Mouse (Mus musculus) CH12.LX (cell line): ENCODE measurements at regions not wholly inside any gene's neighbourhood (a gene's known extent, or its start where the extent isn't known, plus 50 kb on each side); places are given as distances from the start of the nearest gene placed in this dataset.

Experiments
- E2F4 ChIP-seq: IDR thresholded peaks from 2 replicates; pipeline ENCODE4 v1.6.1; 2011; ENCODE audit warnings: low read depth, low read length, improper control_type of control experiment; ENCODE audit not compliant: insufficient replicate concordance
- HCFC1 ChIP-seq: IDR thresholded peaks from 2 replicates; pipeline ENCODE4 v1.6.1; 2012; ENCODE audit warnings: low read depth, mild to moderate bottlenecking, inconsistent platforms, low read length, improper control_type of control experiment
- NRF1 ChIP-seq: IDR thresholded peaks from 2 replicates; pipeline ENCODE4 v1.6.1; 2014; ENCODE audit warnings: low read depth, mild to moderate bottlenecking, inconsistent platforms, low read length, improper control_type of control experiment, moderate library complexity
- POLR2A ChIP-seq: IDR thresholded peaks from 2 replicates; pipeline ENCODE4 v1.6.1; 2011; ENCODE audit warnings: low read depth, mild to moderate bottlenecking, improper control_type of control experiment, low read length

DNA sequence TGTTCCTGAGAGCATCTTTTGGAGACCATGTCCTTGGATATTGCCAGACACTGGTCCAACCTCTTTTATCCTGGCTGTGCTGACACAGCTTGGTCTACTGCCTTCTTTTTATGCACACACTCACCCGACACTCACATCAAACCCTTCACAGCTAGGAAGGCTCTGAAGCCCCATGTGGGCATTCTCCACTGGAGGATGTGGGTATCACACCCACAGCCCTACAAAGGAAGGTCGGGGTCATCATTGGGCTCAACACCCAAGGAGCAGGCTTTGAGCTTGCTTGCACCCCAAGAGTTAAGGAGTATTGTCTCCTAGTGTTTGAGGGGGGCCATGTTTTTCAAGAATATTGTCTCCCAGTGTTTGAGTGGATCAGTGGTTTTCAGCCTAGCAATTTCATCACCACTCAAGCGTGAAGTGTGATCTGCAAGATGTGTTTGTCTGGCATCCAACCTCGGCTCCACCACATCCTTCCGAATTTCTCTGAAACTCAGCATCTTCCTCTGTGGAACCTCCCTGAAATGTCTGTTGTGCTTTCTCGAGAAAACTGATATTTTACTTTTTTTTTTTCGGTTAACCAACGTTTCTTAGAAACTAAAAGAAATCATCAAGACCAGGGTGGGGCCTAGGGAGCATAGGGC is 297.2 kb upstream of the Zmiz1 start:
- TF ChIP-seq NRF1 (no peak), HCFC1 (no peak), E2F4 (no peak), POLR2A (no peak)
